Mouse (Mus musculus) forebrain, embryonic 14.5 days (tissue): ENCODE results near the gene Mtus2. TPM values are rescaled to one million over a fixed set of nuclear protein-coding genes. Genes with fewer than 3 reads are reported as not detected.

Source experiments
- ATAC-seq: fragments of 200-750 bp; cut with Nextera tagmentation; 2 replicates; pipeline ENCODE4 v1.8.0; 2017; ENCODE audit warnings: mild to moderate bottlenecking, moderate library complexity
- DNase-seq: peaks from one replicate; pipeline ENCODE4 v3.0.0-alpha.2; 2015; ENCODE audit warnings: low spot score
- H3K27ac ChIP-seq: fragments of 300-500 bp; sonication (generic); 2 replicates; pipeline ENCODE4 v1.5.1; 2014; ENCODE audit warnings: low read depth, mild to moderate bottlenecking, control low read depth, low read length, moderate library complexity
- H3K27me3 ChIP-seq: fragments of 300-500 bp; sonication (generic); replicated peaks from 2 replicates; pipeline ENCODE4 v1.6.1; 2014; ENCODE audit warnings: low read length, control low read depth, mixed read lengths; ENCODE audit not compliant: control insufficient read depth, insufficient read depth
- H3K36me3 ChIP-seq: fragments of 300-500 bp; sonication (generic); 2 replicates; pipeline ENCODE4 v1.6.1; 2014; ENCODE audit warnings: low read length, control low read depth; ENCODE audit not compliant: control insufficient read depth, insufficient read depth
- H3K4me1 ChIP-seq: fragments of 300-500 bp; sonication (generic); 2 replicates; pipeline ENCODE4 v1.6.1; 2014; ENCODE audit warnings: antibody characterized with exemption, low read length, control low read depth; ENCODE audit not compliant: control insufficient read depth, insufficient read depth
- H3K4me2 ChIP-seq: fragments of 300-500 bp; sonication (generic); 2 replicates; pipeline ENCODE4 v1.6.1; 2014; ENCODE audit warnings: mild to moderate bottlenecking, control low read depth, low read length
- H3K4me3 ChIP-seq: fragments of 300-500 bp; sonication (generic); 2 replicates; pipeline ENCODE4 v1.5.1; 2014; ENCODE audit warnings: low read depth, low read length, control low read depth
- H3K9ac ChIP-seq: fragments of 300-500 bp; sonication (generic); 2 replicates; pipeline ENCODE4 v1.6.1; 2014; ENCODE audit warnings: mild to moderate bottlenecking, low read length, control low read depth, moderate library complexity
- H3K9me3 ChIP-seq: fragments of 300-500 bp; sonication (generic); replicated peaks from 2 replicates; pipeline ENCODE4 v1.6.1; 2016; ENCODE audit warnings: low read length, control low read depth, mixed read lengths; ENCODE audit not compliant: control insufficient read depth
- WGBS: fragments of 180-500 bp; shearing (Covaris S2); extraction: QIAGEN DNeasy Blood & Tissue Kit; methylation state at CpG from one replicate; pipeline ENCODE4 v1.1.7; 2014; 5-methylcytosine and 5-hydroxymethylcytosine counted together
- polyA plus RNA-seq: library from polyadenylated mRNA; unstranded; fragments of >200 nt; fragmentation: Nextera tagmentation; extraction: Ambion mirVana; gene quantifications from 2 replicates; pipeline ENCODE4 v1.2.1, GENCODE M21; 2014

The Mtus2 gene
- polyA plus RNA-seq, 1 experiment from 2014 or later, result 17.0 TPM

DNA sequence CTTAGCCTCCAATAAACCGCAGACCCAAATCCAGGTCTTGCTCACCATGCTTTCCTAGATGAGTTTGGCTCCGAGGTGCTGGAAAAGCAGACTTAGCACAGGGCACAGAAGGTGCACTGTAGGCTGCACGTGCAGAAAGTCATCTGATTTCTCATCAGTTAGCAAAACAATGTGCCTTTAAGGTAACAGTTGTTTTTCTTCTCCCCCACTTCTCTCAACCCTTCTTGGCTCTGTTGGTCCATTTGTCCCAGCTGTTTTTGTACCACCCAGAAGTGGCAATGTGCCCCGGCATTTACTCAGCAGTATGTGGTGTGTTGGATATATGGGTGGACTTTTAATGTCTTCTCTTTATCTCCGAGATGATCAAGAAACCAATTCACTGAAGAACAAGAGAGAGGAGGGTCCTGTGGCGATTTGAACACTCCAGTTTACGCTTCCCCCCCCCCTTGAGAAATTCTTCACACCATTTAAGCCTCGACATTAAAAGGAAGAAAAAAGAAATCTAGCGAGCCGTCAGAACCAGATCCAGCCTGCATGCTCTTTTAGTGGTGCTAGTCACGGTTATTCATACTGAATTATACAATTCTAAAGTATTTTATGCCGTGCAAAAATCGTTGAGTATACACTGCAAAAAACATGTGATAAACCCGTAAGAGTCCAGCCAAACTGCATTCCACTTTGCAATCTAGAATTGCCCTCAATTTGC lies 194.9 kb downstream of the Mtus2 start:
- DNase-seq, result peak; percentile 49
- Histone ChIP-seq H3K9ac (no peak overlapping the region), H3K4me2 (peak overlapping the region; percentile 34)

DNA sequence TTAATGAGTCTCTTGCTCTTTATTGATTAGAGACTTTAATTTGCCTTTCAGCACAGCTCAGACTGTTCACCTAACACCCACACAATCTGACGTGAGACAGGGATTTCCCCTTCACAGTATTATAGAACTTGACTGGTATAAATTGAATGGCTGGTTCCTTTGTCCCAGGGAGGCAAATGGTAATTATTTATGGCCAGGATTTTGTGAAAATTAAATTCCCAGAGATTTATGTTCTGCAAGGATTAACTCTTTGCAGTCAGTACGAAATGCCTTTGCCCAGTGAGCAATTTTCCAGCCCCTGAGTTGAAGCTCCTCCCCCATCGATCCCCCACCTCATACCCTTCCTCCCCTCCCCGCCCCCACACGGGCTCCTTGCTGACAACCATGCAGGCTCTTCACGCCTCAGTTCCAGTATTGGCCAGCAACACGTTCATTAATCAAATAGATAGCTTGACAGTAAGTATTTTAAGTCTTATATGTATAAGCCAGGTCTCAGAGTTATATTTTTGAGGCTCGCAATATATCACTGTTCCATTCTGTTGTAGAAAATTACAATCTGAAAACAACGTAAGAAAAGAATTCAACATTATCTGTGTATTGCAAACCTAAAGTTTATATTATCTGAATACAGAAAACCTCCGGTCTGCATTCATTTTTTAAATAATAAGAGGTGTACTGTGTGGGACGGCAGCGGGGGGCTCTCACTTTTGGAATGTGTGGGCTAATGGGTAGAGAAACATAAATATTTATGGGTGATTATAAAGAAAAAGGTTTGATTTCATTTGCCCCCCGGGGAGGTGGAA lies 195.7 kb downstream of the Mtus2 start:
- peak; percentile 62 for ATAC-seq
- Histone ChIP-seq H3K4me3 (no peak overlapping the region), H3K27me3 (no peaks in the 10 kb centered on the region), H3K36me3 (no peaks in the 10 kb centered on the region), H3K9me3 (0 out of 2 replicates have a peak, but pooled peaks cover 3% of the 10 kb centered on the region), H3K27ac (peak overlapping the region; percentile 55; the same call in 1 of the 2 replicates), H3K4me2 (peak overlapping the region; percentile 34), H3K9ac (peak overlapping the region; percentile 13; the same call in 1 of the 2 replicates), H3K4me1 (peaks cover 11% of the 10 kb centered on the region)
- DNase-seq, result peak; percentile 60
- 42% methylated on average over 13 of the region's 13 CpGs for WGBS

More for the DNA sequence above, 194.9 kb downstream of the Mtus2 start:
- Histone ChIP-seq H3K4me1 (peaks cover 12% of the 10 kb centered on the region), H3K27me3 (no peaks in the 10 kb centered on the region), H3K4me3 (no peak overlapping the region), H3K27ac (peak overlapping the region; percentile 9), H3K9me3 (0 out of 2 replicates have a peak, but pooled peaks cover 3% of the 10 kb centered on the region), H3K36me3 (no peaks in the 10 kb centered on the region)
- ATAC-seq, result peak; percentile 45; the same call in 1 of the 2 replicates
- 44% methylated on average over 14 of the region's 14 CpGs for WGBS

DNA sequence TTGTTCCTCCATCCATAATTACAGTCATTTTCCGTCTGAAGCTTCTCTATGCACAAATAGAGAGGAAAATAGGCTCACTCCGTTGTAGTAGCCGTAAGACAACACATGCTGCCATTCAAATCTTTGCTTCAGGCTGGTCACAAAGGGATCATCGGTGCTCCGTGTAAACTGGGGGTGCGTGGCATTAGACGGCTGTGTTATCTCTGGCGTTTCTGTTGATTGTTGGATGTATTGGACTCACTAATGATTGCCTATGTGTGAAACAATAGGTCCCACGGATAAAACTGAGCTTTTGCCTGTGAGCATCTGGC lies 196.2 kb downstream of the Mtus2 start:
- Histone ChIP-seq H3K9ac (peak overlapping the region; percentile 5; the same call in 1 of the 2 replicates), H3K27me3 (no peaks in the 10 kb centered on the region), H3K4me1 (peaks cover 11% of the 10 kb centered on the region), H3K9me3 (0 out of 2 replicates have a peak, but pooled peaks cover 3% of the 10 kb centered on the region), H3K4me2 (peak overlapping the region; percentile 34), H3K4me3 (no peak overlapping the region), H3K27ac (peak overlapping the region; percentile 55; the same call in 1 of the 2 replicates), H3K36me3 (no peaks in the 10 kb centered on the region)
- DNase-seq, result peak; percentile 41
- WGBS, result 14% methylated on average over 9 of the region's 9 CpGs
- ATAC-seq, result peak; percentile 46; the same call in 1 of the 2 replicates

DNA sequence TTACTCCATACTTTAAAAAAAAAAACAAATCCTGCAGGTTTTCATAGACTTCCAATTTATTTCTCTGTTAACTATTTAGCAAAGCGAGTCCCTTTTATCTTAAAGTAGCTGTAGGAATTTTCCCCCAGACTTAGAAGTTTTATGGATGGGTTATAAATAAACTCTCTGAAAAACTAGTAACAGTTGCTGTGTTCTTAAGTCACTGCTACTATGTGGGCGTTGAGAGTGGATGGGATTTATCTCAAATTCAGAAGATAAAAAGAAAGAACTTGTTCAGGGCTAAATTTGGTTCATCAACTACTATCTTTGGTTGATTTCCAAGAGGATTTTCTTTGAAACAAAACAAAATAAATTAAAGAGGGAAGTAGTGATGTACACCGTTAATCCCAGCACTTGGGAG lies 197.6 kb downstream of the Mtus2 start:
- no peaks in the 10 kb centered on the region for H3K27me3 ChIP-seq
- WGBS, result 86% methylated on average over 3 of the region's 3 CpGs
- no peak overlapping the region for H3K4me2 ChIP-seq
- H3K4me1 ChIP-seq, result peaks cover 11% of the 10 kb centered on the region
- ATAC-seq, result no peak
- no peak overlapping the region for H3K27ac ChIP-seq
- H3K9me3 ChIP-seq, result 0 out of 2 replicates have a peak, but pooled peaks cover 3% of the 10 kb centered on the region
- H3K4me3 ChIP-seq, result no peak overlapping the region
- no peaks in the 10 kb centered on the region for H3K36me3 ChIP-seq
- no peak for DNase-seq
- no peak overlapping the region for H3K9ac ChIP-seq

DNA sequence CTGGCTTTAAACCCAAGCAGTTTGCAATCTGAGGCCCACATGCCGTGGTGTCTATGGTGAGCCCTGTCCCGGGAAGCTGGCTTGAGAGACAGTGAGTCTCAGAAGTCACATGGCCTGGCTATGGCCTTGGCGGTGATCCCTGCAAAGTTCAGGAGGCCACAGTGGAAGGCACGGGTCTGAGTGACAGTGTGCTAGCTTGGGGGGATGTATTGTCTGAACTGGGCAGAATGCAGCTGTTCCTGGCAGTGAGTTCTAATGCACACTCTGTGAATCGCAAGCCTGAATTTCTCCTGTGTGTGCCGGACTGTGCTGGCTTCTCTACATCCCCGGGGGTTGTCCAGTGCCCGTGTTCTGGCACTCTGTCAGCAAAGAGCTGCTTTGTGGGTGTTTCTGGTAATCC lies 202.2 kb downstream of the Mtus2 start:
- DNase-seq (no peak), ATAC-seq (no peak)
- Histone ChIP-seq H3K9ac (no peak overlapping the region), H3K27me3 (no peaks in the 10 kb centered on the region), H3K4me1 (no peaks in the 10 kb centered on the region), H3K4me2 (no peak overlapping the region), H3K4me3 (no peak overlapping the region), H3K36me3 (no peaks in the 10 kb centered on the region), H3K27ac (no peak overlapping the region), H3K9me3 (0 out of 2 replicates have a peak, but pooled peaks cover 3% of the 10 kb centered on the region)
- 64% methylated on average over 8 of the region's 8 CpGs for WGBS

DNA sequence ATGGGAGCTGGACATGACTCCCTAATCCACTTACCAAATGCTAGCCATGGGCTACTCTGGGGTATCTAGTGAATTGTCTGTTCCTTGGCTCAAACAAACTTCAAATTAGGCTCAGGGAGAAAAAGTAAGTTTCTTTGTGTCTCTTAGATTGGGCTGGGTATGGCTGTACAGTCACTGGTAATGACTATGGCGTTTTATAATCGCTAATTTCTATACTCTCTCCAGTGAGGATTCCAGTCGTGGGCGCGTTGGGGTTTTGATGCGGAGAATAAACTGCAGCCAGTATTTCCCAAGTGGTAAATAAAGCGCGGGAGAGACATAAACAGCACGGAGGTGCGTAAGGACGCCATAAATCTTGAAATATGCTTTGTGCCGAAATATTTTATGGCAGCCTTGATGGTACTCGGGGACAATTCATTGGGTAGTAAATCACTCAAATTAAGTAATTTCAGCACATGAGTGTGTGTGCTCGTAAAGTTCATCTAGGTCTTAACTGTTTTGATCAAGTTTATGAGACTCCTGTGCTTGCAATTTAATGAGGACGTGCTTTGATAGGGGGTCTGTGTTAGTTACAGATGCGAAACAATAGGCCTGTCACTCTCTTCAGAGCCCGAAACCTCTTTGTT lies 203.5 kb downstream of the Mtus2 start:
- no peaks in the 10 kb centered on the region for H3K9me3 ChIP-seq
- whole genome bisulfite sequencing, result 87% methylated on average over 17 of the region's 17 CpGs
- ATAC-seq, result no peak

DNA sequence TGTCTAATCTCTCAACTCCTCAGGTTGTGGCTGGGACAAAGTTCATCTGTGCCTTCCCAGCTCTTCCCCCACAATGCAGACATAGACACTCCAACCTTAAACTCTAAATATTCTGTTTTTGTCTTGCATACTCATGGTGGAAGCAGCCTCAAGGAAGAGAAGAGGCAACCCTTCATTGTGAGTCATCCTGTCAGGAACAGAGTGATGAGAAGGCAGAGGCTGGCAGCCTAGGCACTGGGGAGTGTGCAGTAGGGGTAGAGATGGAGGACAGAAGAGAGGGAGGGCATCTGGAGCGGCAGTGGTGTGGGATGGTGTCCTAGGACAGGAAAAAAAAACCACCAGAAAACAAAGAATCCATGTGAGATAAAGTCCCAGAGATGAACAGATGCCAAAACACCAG lies 208.0 kb downstream of the Mtus2 start:
- DNase-seq, result no peak
- Histone ChIP-seq H3K36me3 (no peaks in the 10 kb centered on the region), H3K27me3 (no peaks in the 10 kb centered on the region), H3K4me2 (no peak overlapping the region), H3K4me1 (no peaks in the 10 kb centered on the region), H3K4me3 (no peak overlapping the region), H3K9me3 (no peaks in the 10 kb centered on the region), H3K9ac (no peak overlapping the region), H3K27ac (no peak overlapping the region)
- WGBS, result 85% methylated on average over 1 of the region's 1 CpGs
- ATAC-seq, result no peak

More for the DNA sequence above, 203.5 kb downstream of the Mtus2 start:
- Histone ChIP-seq H3K4me1 (no peaks in the 10 kb centered on the region), H3K4me2 (no peak overlapping the region), H3K27me3 (no peaks in the 10 kb centered on the region), H3K27ac (no peak overlapping the region), H3K4me3 (no peak overlapping the region), H3K9ac (no peak overlapping the region), H3K36me3 (no peaks in the 10 kb centered on the region)
- DNase-seq, result no peak

DNA sequence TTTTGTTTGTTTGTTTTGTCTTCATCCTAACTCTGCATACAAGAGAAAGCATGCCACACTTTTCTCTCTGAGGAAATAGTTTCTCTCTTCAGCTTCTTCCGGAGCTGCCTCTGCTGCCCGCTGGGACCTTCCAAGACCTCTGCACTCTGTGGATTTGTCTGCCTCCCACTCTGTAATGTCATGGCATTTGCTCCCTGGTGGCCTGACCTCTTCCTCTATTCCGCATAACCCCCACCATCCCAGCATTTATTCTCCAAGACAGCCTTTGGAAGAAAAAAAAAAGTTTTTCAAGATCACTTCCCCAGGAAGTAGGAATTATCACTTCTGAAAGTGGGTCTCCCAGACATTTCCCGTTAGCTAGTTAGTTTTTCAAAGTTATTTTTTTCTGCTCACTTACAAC lies 218.0 kb downstream of the Mtus2 start:
- no peak overlapping the region for H3K4me3 ChIP-seq
- 54% methylated on average over 4 of the region's 4 CpGs for WGBS
- H3K9me3 ChIP-seq, result peaks cover 4% of the 10 kb centered on the region; the same call in 1 of the 2 replicates
- no peak for ATAC-seq
- no peak for DNase-seq
- no peak overlapping the region for H3K4me2 ChIP-seq
- no peaks in the 10 kb centered on the region for H3K36me3 ChIP-seq
- no peaks in the 10 kb centered on the region for H3K27me3 ChIP-seq
- no peak overlapping the region for H3K9ac ChIP-seq
- H3K4me1 ChIP-seq, result no peaks in the 10 kb centered on the region; the same call in 1 of the 2 replicates
- no peak overlapping the region for H3K27ac ChIP-seq
